Mouse (Mus musculus) cerebellum, postnatal 14 days (tissue): ENCODE data around the gene Paqr4.

Experiments
- DNase-seq, 2 experiments: peaks; one replicate each; pipeline ENCODE4 v3.0.0; 2021; ENCODE audit warnings: mixed read lengths in 2 of 2

The Paqr4 gene

DNA sequence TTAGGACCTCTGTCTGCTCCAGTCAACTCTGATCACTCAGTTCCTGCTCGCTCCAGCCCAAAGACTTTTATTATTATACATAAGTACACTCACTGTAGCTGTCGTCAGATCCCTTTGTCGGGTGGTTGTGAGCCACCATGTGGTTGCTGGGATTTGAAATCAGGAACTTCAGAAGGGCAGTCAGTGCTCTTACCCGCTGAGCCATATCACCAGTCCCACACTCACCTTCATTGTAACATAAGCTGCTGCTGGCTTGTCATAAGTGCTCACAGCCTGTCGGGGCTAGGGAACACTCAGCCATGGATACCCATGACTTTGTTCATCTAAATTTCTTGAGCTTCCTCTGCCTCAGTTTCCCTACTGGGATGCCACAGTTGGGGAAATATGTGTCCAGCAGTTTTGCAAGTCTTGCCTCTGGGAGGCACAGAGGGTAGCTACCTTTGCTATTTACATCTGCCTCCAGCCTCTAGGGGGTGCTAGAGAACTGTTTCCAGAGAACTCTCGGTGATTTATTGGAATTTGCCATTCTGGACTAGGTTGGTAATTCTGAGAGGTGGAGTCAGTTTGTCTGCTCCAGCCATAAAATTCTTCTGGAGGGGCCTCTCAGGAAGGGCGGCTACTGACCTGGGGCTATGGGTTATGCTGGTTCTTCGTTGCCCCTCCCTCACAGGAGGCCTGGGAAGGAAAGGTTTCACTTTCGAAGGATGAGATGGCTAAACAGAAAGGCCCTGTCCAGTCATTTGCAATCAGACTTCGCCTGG, 8.1 kb upstream of the Paqr4 start:
- peak; percentile 86 to 88 for DNase-seq

DNA sequence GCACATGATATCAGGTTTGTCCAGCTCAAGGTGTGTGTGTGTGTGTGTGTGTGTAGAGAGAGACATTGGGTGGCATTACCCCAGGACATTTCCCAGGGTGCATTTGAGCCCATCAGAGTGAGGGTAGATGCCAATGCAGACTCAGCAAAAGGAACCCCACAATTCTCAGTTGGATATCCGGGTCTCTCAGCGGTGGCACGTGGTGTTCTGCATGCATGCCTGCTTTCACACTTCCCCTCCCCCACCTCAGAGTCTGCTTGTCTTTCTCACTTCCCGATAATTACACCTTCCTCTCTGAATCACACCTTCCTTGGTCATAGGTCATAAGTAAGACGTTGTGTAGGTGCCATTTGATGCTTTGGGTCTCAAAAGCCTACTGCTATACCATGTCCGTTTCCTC, 7.4 kb upstream of the Paqr4 start:
- no peak for DNase-seq

DNA sequence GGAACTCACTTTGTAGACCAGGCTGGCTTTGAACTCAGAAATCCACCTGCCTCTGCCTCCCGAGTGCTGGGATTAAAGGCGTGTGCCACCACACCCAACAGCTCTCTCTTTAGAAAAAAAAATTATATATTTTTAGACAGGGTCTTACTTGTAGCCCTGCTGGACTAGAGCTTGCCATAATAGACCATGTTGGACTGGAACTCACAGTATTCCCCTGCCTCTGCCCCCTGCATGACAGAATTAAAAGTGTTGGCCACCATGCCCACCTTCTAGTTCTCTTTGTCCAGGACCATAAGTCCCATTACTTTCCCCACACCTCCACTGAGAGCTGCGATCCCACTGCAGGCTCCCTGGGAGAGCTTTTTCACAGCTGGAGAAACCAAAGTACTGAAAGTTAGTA, 6.8 kb upstream of the Paqr4 start:
- no peak for DNase-seq

DNA sequence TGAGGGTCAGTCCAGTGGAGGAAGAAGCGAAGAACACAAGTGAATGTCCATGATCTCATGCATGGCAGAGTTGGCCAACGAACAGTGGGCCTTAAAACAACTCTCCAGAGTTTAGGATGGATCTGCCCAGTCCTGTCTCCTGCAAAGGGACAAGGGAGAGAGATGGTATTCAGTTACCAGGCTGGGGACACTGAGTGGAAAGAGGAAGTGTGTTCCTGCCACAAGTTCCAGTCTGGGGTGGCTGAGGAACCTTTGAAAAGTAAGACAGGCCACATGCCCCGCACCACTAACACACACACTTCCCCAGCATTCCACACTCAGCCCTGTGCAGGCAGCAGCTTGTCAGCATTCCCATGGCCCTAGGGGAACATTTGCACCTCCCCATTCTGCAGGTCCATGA, 6.1 kb upstream of the Paqr4 start:
- DNase-seq: no peak

GRCm38 (mm10) chr17:23746311-23746710, 5.6 kb upstream of the Paqr4 start:
- DNase-seq: no peak

DNA sequence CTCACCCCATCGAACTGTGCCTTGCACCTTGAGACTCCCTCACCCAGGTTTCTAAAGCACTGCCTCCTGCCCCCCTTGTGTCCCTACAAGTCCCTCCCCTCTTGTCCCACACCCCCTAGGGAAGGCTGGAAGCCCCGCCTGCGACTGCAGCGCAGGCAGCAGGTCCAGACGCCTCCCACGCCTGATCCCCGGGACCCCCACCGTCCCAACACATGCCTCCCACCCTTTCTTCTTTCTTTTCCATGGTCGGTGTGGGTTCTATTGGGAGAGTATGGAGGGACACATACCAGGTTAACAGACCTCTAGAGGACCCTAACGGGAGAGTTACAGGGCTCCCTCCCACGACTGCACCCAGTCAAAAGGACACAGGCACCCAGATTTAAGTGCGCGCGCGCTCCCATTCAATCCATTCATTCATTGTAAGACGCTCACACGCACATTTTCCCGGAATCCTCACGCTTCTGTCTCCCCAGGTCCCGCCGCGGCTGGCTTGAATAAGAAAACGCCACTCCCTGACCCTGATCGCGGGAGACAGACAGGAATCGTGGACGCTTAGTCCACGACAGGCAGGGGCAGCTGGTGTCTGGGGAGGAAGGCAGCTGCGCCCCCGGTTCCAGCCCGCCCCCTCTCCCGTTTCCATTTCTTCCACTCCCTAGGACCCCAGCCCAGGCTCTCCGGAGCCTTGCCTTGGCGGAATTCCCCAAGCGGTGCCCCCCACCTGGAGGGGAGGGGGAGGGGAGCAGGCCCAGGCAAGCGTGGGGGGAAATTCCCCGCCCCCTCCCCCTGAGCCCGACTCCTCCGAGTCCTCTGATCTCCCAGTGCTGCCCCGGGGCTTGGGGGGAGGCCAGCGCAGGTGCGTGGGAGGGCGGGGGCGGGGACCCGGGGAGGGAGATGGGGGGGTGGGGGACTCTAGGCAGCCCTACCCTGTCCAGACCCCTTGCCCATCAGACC, 4.9 kb upstream of the Paqr4 start, which contains the start of gene Kremen2:
Gene Kremen2, minus strand, starts transcription at position 533 of the 951 bp plus-strand sequence.
- peak in 1 of 2 experiments; percentile 32 for DNase-seq

GRCm38 (mm10) chr17:23744651-23745050, 4.0 kb upstream of the Paqr4 start:
- no peak for DNase-seq

GRCm38 (mm10) chr17:23744076-23744475, 3.4 kb upstream of the Paqr4 start:
- no peak for DNase-seq

DNA sequence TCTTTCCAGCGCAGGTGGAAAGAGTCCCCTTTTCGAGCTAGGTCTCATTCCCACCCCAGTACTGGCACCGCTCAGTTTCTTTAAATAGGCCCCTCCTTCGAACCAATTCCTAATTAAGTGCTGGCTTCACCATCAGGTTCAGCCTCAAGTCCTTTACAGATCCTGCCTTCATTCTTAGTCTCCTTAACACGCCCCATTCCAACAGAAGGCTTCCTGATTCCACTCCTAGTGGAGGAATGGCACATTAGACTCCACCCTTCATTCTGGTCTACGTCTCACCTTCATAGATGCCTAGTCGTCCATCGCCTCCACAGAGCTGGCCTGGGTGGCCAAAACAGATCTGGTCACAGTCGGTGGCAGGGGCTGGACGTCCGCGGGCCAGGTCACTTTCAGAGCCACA, 2.3 kb upstream of the Paqr4 start:
- no peak for DNase-seq

DNA sequence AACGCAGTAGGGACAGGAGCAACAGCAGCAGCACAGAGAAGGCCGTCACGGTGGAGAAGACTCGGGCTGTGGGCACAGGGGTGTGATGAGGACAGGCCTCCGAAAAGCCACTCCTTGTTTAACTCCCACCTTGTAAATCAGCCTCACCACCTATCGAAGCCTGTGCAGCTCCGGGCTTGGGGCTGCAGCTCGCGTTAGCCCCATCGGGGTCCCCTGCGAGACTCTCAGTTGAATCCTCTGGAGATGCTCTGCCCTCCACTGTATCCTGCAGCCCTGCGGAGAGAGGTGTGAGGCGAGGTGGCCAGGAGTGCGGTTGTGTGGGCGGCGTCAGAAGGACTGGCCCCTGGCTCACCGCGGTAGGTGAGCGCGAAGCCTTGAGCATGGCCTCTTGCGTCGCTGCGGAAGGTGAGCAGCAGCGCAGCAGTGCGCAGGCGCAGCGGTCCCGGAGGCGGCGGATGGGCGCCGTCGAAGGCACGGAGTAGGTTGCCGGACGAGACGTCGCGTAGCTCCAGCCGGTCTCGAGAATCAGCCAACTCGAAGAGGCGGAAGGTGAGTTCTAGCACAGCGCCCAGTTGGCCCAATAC, 1.6 kb upstream of the Paqr4 start:
- DNase-seq: peak; percentile 41 to 55

- DNase-seq: no peak
Observed at GRCm38 (mm10) chr17:23741359-23742209, 917 bp upstream of the Paqr4 start.

GRCm38 (mm10) chr17:23740136-23740584, 507 bp downstream of the Paqr4 start:
- peak; percentile 92 to 93 for DNase-seq

- DNase-seq: peak; percentile 40 to 50
Observed at GRCm38 (mm10) chr17:23739202-23740135, 1.2 kb downstream of the Paqr4 start.

DNA sequence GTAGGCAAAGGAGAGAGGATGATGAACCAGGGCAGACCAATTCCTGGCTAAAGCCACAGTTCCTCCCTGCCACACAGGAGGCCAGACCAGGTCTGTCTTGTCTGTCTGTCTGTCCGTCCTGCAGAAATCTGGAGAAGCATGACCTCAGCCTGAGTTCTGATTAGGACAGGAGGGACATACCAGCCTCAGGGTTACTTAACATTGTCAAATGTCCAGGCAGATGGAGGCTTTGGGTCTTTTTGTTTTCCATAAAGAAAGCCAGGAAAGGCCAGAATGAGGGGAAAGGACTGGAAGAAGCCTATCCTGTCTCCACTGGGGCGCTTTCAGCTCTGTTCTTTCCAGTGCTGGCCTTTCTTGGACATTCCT, 1.8 kb downstream of the Paqr4 start:
- DNase-seq: no peak

DNA sequence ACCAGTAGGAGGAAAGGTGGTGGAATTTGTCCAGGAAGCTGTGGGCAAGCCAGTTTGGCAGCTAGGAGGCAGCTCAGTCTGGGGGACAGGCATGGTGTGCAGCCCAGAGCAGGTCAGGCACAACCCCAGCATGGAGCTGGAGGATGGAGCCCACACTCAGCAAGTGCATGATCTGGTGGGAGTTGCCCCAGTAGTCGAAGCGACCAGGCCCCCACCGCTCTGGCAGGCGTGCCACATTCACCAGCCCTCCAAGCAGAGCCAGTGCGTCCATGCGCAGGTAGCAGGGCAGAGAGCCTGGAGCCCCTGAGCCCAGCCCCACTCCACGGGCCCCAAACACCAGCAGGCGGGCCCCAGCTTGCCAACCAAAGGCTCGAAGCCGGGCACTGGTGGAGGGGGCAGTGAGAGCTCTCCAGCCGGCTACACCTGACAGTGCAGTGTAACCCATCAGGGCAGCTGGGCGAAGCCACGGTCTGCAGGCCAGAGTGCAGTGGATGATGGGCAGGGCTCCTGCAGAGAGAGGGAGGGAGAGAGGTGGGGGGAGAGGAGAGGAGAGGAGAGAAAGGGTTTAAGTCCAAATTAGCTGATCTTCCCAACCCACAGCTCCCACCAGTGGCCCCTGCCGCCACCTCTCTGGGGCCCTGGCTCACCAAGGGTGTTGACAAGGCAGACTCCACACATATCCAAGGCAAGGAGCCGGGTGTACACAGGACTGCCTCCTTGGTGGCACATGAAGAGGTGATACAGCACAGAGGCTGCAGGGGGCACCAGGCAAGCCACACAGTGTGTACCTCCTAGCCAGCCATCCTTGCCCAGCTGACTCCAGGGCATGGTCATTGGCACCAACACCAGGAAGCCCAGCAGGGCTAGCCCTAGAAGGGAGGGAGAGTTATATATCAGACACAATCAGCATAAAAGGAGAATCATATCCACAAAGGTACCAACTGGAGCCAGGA, 2.9 kb downstream of the Paqr4 start:
- DNase-seq: peak in 1 of 2 experiments; percentile 36

- DNase-seq: no peak
Observed at GRCm38 (mm10) chr17:23734341-23734740, 6.3 kb downstream of the Paqr4 start.

DNA sequence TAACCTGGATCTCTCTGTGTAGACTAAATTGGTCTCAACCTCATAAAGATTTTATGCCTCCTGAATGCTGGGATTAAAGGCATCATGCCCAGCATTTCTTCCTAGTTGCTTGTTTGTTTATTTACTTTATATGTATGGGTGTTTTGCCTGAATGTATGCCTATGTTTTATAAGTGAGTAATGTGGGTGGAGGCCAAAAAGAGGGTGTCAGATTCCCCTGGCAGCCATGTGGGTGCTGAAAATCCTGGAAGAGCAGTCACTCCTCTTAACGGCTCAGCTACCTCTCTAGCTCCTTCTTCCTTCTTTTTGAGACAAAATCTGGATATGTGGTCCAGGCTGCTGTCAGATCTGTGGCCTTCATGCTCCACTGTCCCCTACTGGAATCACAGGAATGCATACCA, 10.2 kb downstream of the Paqr4 start:
- no peak for DNase-seq

DNA sequence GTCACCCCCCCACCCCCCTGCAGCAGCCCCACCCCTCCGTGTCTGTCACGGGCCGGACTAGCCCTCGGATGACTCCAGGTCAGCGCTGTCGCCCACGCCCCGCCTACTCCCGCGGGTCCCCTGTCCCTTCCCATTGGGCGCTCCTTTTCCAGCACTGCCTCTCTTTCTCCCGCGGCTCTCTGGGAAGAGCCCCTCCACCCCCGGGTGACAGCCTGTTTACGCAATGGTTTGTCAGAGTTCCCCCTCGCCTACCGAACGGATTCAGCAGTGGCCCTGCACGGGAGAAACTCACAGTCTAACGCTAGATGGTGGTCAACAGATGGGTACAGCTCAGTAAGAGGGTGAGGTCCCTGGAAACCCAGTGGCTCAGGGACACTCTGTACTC, 13.9 kb downstream of the Paqr4 start:
- DNase-seq: peak; percentile 79 to 87

DNA sequence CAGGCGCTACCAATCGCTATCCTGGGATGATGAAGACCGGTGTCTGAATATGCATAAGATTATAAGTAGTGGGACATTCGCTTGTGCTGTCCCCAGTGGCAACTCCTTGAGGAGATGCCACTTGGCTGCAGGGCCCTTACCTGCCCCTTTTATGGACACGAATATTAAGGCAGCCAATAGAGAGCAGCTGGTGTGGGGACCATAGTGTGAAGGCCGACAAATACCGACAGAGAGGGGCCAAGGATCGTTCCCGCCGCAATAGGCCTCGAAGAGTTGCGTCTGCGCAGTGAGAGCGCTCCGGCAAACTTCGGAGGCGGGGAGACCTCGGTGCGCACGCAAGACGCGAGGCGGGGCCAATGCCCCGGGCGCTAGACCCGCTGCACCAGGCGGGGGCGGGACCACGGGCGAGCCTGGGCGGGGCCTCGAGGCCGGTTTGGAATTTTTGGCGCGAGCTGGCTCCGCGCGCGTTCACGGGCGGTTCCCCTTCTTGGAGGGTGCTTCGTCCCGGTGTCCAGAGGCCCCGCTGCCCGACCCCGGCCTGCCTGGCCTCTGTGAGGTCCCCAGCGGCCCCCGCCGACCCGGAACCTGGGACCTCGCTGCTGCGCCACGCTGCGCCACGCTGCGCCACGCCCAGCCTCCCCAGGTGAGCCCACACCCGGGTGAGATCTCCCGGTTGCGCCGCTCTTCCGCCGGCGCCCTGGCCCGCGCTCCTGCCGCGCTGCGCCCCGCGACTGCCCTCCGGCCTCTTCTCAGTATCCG, 14.5 kb downstream of the Paqr4 start, which contains the start of gene Pkmyt1:
Gene Pkmyt1, plus strand, starts transcription at position 338 of the 759 bp plus-strand sequence.
- peak; percentile 96 to 97 for DNase-seq
